Mouse (Mus musculus): Measurements from ENCODE around the gene Frat1. TPM values are rescaled to one million over a fixed set of nuclear protein-coding genes. Genes with fewer than 3 reads are reported as not detected.
"Not testable (repeated sequence)": the region's sequence is repeated elsewhere in the genome, so short reads cannot be mapped to it uniquely, and the experiment has no call there.

Gene Frat1
- polyA plus RNA-seq, 1 experiment: 9.3 TPM

DNA sequence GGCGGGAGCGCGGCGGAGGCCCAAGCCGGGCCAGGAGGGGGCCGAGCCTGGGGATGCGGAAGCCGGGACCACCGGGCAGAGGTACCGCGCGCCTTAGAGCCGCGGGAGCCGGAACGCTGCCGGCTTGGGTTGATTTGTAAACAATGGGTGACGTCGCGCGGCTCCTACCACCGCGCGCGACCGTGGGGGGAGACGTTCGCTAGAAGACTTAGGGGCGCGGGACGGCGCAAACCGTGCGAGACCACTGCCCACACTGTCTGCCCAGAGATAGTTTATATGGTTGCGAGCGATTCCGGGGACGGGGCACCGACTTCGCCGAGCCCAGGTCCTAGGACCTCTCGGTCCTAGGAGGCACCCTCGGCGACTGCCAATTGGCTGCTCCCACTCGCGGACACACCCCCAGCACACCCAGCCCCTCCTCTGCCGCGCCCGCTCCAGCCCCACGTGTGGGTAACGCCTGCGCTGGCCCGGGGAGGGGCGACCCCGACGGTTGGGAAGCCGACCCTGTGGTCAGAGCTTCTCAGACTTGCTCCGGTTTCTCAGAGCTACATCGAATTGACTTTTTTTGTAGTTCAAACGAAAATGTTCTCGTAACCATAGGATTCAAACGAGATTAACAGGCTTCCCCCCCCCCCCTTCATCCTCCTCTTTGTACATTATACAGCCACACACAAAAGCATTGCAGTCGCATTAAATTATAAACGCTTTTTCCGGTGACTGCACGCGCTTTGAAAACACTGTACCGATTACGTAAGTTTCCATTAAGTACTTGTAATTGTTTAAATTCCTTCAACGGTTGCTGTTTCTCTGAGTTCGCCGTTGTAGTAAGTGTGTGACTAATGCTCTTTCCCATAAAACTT is 18.5 kb downstream of the Frat1 start, which contains the start of gene Frat2:
TSS of gene Frat2 (minus strand) at position 141 of the 860 bp plus-strand sequence.
- Histone ChIP-seq H3K27ac (ENCODE audit: insufficient read depth, low read length) (peak within 1 kb of the TSS; percentile 99), H3K4me3 (ENCODE audit: insufficient read depth, low read length) (peak within 1 kb of the TSS; percentile 91), H3K4me1 (ENCODE audit: control insufficient read depth, insufficient read depth, low read length) (no peaks in the 10 kb centered on the region)
- TF ChIP-seq CTCF (IDR thresholded peaks at IDR 0.05; ENCODE audit: extremely low read depth, insufficient read depth, low read length) (no peak), POLR2A (IDR thresholded peaks at IDR 0.05; ENCODE audit: extremely low read depth, insufficient read depth, low read length) (peak; percentile 54; the same call in 1 of the 2 replicates)

DNA sequence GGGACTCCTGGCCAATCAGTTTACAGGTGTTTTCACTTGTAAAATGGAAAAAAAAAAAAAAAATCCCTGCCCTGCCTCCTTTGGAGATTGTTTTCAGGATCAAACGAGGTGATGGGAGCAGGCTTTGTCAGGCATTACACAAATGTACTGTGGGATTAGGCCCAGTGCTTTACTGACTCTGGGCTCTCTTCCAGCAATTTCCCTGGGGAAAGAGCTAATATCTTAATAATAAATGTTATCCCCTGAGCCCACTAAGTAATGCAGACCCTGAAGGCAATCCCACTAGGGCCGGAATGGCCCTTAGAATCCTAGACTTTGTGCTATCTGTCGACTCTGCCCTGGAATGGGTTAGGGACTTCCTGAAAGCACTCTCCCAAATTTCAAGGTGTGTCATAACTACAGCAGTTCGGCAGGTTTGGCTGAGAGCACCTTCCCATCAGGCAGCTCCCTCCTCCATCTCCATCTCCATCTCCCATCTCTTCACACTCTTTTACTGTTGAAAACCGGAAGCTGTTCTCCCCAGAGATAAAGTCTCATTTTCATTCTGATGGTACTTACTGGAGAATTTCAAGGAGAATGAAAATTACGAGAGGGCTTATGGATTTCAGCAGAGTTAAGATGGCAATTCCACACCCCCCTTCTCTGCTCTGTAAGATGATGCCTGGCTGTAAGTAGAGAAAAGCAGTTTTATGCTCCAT is 20.4 kb downstream of the Frat1 start:
- Histone ChIP-seq H3K4me3 (ENCODE audit: insufficient read depth, low read length) (no peak overlapping the region), H3K27ac (ENCODE audit: insufficient read depth, low read length) (no peak overlapping the region), H3K4me1 (ENCODE audit: control insufficient read depth, insufficient read depth, low read length) (no peaks in the 10 kb centered on the region)
- no peak for TF ChIP-seq POLR2A (IDR thresholded peaks at IDR 0.05; ENCODE audit: extremely low read depth, insufficient read depth, low read length)
- TF ChIP-seq CTCF (IDR thresholded peaks at IDR 0.05; ENCODE audit: extremely low read depth, insufficient read depth, low read length): no peak

DNA sequence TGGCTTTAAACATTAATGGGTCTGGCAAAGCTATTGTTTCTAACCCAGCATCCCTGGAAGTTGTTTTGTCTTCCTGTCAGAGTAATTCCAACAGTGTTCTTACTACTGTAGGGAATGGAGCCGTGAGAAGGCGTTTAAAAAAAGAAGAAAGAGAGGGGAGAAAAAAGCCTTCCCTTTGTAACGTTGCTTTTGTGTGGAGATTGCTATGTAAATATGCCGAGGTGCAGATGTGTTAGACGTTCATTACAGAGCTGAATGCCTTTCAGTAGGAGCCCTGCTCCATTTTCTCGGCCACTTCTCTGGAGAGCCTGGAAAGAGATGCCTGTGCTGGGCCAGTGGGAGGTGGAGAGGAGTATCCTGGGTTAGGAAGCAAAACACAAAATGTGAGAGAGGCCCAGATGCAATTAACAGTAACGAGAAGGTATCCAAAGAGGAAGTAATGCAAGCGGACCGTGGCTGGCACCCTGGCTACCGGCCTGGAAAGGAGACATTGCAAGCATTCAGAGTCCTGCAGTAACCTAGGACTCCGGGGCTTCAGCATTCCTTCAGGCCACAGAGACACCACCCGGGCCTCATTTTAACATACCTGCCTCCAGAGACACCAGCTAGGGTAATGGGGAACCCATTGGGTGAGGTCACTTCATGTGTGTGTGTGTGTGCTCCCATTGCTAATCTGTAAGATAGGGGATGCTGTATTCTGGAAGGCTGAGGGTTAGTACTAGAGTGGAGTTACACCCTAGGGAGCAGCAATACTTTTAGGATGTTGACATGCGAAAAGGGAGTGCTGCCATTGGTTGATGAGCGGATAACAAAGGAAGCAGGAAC is 21.2 kb downstream of the Frat1 start:
- no peak overlapping the region for H3K4me3 ChIP-seq (ENCODE audit: insufficient read depth, low read length)
- TF ChIP-seq CTCF (IDR thresholded peaks at IDR 0.05; ENCODE audit: extremely low read depth, insufficient read depth, low read length) (no peak), POLR2A (IDR thresholded peaks at IDR 0.05; ENCODE audit: extremely low read depth, insufficient read depth, low read length) (no peak)
- H3K27ac ChIP-seq (ENCODE audit: insufficient read depth, low read length): no peak overlapping the region
- H3K4me1 ChIP-seq (ENCODE audit: control insufficient read depth, insufficient read depth, low read length): no peaks in the 10 kb centered on the region

DNA sequence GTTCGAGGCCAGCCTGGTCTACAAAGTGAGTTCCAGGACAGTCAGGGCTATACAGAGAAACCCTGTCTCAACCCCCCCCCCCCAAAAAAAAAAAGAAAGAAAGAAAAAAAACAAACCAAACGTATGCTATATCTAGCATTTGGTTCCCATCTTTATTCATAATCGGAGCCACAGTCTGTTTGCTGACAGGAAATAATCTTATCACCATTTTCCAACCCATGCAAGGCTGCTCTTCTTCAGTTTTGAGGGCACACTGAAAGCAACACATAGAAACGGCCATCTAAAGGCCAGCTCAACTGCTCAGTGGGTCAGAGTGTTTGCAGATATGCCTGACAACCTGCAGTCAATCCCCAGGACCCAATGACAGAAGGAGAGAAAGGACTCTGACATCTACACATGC is 22.7 kb downstream of the Frat1 start:
- no peak for TF ChIP-seq POLR2A (IDR thresholded peaks at IDR 0.05; ENCODE audit: extremely low read depth, insufficient read depth, low read length)
- no peak for TF ChIP-seq CTCF (IDR thresholded peaks at IDR 0.05; ENCODE audit: extremely low read depth, insufficient read depth, low read length)
- no peak overlapping the region for H3K27ac ChIP-seq (ENCODE audit: insufficient read depth, low read length)
- no peaks in the 10 kb centered on the region for H3K4me1 ChIP-seq (ENCODE audit: control insufficient read depth, insufficient read depth, low read length)
- no peak overlapping the region for H3K4me3 ChIP-seq (ENCODE audit: insufficient read depth, low read length)

DNA sequence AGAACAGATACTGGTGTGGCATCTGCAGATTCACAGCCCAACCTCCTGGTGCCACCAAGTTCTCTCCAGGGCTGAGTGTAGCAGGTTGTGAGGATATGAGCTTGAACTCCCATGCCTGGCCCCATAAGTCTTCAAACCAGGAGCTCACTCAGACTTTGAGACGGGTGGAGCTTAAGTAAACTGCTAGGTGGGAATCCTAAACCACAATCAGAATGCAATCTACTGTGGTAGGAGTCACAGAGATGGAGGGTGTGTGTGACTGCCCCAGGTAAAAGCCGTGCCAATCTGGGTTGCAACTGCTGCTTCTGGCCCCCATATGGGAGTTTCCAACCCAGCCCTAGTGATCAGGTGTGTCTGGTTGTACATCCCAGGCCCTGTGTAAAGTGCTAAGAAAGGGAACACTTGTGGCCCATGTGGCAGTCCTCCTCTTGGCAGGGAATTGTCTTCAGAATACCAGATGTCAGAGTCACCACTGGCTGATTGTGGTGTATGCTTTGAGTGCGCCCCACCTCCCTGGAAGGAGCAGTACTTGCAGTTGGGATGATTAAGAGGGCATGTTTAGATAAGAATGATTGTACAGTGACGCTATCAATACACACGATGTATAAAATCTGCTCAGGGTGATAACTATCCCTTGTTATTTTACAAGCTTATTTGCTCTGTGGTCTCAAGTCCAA is 27.5 kb downstream of the Frat1 start:
- no peak overlapping the region for H3K27ac ChIP-seq (ENCODE audit: insufficient read depth, low read length)
- no peak for TF ChIP-seq POLR2A (IDR thresholded peaks at IDR 0.05; ENCODE audit: extremely low read depth, insufficient read depth, low read length)
- no peak overlapping the region for H3K4me3 ChIP-seq (ENCODE audit: insufficient read depth, low read length)
- no peaks in the 10 kb centered on the region for H3K4me1 ChIP-seq (ENCODE audit: control insufficient read depth, insufficient read depth, low read length)

DNA sequence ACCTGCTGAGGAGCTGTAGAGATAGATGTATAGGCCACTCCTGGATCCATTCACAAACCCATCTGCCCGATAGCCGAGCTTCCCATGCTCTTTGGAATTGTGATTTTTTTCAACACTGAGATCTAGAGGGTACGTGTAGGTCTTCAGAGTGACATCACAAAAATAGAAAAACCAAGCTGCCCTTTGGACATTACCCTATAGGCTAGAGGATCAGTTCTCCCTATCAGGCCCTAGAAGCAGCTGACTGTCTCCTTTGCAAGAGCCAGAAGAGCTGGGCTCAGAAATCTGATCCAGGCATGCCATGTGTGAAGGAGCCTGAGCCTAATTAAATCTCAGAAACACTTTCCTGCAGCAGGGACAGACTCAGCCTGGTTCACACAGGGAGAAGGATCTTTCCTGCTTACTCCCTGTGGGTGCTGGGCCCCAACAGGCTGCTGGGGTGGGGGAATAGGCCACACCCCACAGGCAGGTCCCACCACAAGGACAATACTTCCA is 28.1 kb downstream of the Frat1 start:
- no peak overlapping the region for H3K27ac ChIP-seq (ENCODE audit: insufficient read depth, low read length)
- H3K4me1 ChIP-seq (ENCODE audit: control insufficient read depth, insufficient read depth, low read length): no peaks in the 10 kb centered on the region
- TF ChIP-seq CTCF (IDR thresholded peaks at IDR 0.05; ENCODE audit: extremely low read depth, insufficient read depth, low read length) (no peak), POLR2A (IDR thresholded peaks at IDR 0.05; ENCODE audit: extremely low read depth, insufficient read depth, low read length) (no peak)
- H3K4me3 ChIP-seq (ENCODE audit: insufficient read depth, low read length): no peak overlapping the region

DNA sequence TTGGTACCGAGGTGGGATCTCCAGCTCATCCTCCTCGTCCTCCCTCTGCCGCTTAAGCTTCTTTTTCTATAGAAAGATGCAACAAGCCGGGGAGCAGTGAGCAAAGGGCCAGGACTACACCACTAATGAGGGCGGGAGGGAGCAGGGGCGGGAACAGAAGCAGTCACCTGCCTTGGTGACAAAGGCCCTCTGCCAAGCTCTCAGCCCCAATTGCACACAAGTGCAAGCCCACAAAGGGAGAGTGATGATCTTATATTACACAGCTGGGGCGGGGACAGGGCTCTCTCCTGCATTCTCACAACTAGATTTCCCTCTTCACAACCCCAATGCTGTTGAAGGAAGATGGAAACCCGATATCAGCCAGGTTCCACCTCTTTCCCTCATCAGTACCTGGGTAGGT is 36.9 kb downstream of the Frat1 start:
- Histone ChIP-seq H3K4me3 (ENCODE audit: insufficient read depth, low read length) (no peak overlapping the region), H3K4me1 (ENCODE audit: control insufficient read depth, insufficient read depth, low read length) (peaks cover under 1% of the 10 kb centered on the region; the same call in 1 of the 2 replicates), H3K27ac (ENCODE audit: insufficient read depth, low read length) (no peak overlapping the region)
- TF ChIP-seq CTCF (IDR thresholded peaks at IDR 0.05; ENCODE audit: extremely low read depth, insufficient read depth, low read length) (no peak), POLR2A (IDR thresholded peaks at IDR 0.05; ENCODE audit: extremely low read depth, insufficient read depth, low read length) (no peak)

DNA sequence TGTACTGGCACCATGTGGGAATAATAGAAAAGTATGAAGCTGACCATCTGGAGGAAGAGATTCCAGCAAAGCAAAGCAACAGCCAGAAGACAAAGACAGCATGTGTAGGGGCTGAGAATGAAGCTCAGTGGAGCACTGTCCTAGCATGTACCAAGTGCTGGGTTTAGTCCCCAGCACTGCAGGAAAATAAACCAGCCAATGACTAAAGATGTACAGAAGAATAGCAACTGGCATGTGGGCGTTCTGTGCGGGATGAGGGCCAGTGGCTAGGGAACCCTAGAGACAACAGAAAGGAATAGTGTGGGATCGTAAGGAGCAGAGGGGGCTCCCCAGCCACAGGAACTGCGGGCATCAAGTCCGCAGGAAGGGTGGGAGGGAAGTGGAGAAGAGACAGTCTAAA is 39.5 kb downstream of the Frat1 start:
- Histone ChIP-seq H3K4me1 (ENCODE audit: control insufficient read depth, insufficient read depth, low read length) (peaks cover 7% of the 10 kb centered on the region; the same call in 1 of the 2 replicates), H3K27ac (ENCODE audit: insufficient read depth, low read length) (no peak overlapping the region), H3K4me3 (ENCODE audit: insufficient read depth, low read length) (no peak overlapping the region)
- TF ChIP-seq CTCF (IDR thresholded peaks at IDR 0.05; ENCODE audit: extremely low read depth, insufficient read depth, low read length): no peak
- TF ChIP-seq POLR2A (IDR thresholded peaks at IDR 0.05; ENCODE audit: extremely low read depth, insufficient read depth, low read length): no peak

DNA sequence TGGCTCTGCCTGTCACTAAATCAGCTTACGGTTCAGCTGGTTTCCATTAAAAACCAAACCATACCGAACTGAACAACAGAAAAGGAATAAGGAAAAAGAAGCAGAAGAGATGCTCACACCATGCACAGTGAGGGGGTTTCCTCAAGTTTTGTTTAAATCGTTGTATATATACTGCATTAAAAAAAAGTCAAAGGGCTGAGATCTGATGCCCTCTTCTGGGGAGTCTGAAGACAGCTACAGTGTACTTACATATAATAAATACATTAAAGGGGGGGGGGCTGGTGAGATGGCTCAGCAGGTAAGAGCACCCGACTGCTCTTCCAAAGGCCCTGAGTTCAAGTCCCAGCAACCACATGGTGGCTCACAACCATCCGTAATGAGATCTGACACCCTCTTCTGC is 40.2 kb downstream of the Frat1 start:
- not testable (repeated sequence) for H3K27ac ChIP-seq (ENCODE audit: insufficient read depth, low read length); H3K4me3 ChIP-seq (ENCODE audit: insufficient read depth, low read length); H3K4me1 ChIP-seq (ENCODE audit: control insufficient read depth, insufficient read depth, low read length)

All from cortical plate, adult 2 months (tissue).